Mouse (Mus musculus) adrenal gland, adult (tissue): ENCODE data around the gene Krt23.

Experiments
- DNase-seq, 2 experiments: peaks; one replicate each; pipeline ENCODE4 v3.0.0; 2022 to 2023; ENCODE audit warnings: low spot score in 1 of 2; ENCODE audit not compliant: inconsistent age in 2 of 2

Gene Krt23

GRCm38 (mm10) chr11:99492733-99493573 is at the start of gene Krt23:
TSS of gene Krt23 (minus strand) at chr11:99493137.
- no peak for DNase-seq

GRCm38 (mm10) chr11:99539721-99540120 is 46.8 kb upstream of the Krt23 start:
- DNase-seq, result peak; percentile 4 to 40

GRCm38 (mm10) chr11:99521288-99521860 is 28.4 kb upstream of the Krt23 start, which contains the start of gene Krt39:
TSS of gene Krt39 (minus strand) at chr11:99521338.
- no peak for DNase-seq

- DNase-seq, result no peak
Measured at GRCm38 (mm10) chr11:99514098-99514497, 21.2 kb upstream of the Krt23 start.

GRCm38 (mm10) chr11:99500095-99500805 is 7.3 kb upstream of the Krt23 start:
- no peak for DNase-seq

- DNase-seq, result no peak
Measured at GRCm38 (mm10) chr11:99496460-99496859, 3.5 kb upstream of the Krt23 start.

GRCm38 (mm10) chr11:99494741-99495140 is 1.8 kb upstream of the Krt23 start:
- DNase-seq, result peak; percentile 36 to 66

GRCm38 (mm10) chr11:99493574-99493850 is 575 bp upstream of the Krt23 start:
- DNase-seq, result no peak

- no peak for DNase-seq
Measured at GRCm38 (mm10) chr11:99491040-99491439, 1.9 kb downstream of the Krt23 start.

GRCm38 (mm10) chr11:99490624-99491023 is 2.3 kb downstream of the Krt23 start:
- no peak for DNase-seq

GRCm38 (mm10) chr11:99489233-99489632 is 3.7 kb downstream of the Krt23 start:
- DNase-seq, result no peak

GRCm38 (mm10) chr11:99474981-99475380 is 18.0 kb downstream of the Krt23 start:
- DNase-seq, result no peak

GRCm38 (mm10) chr11:99473433-99473832 is 19.5 kb downstream of the Krt23 start:
- DNase-seq, result no peak

- no peak for DNase-seq
Measured at GRCm38 (mm10) chr11:99472405-99472804, 20.5 kb downstream of the Krt23 start.

- no peak for DNase-seq
Measured at GRCm38 (mm10) chr11:99471946-99472345, 21.0 kb downstream of the Krt23 start.

- DNase-seq, result no peak
Measured at GRCm38 (mm10) chr11:99469228-99469627, 23.7 kb downstream of the Krt23 start.

GRCm38 (mm10) chr11:99468566-99468965 is 24.4 kb downstream of the Krt23 start:
- DNase-seq, result no peak

GRCm38 (mm10) chr11:99466316-99466715 is 26.6 kb downstream of the Krt23 start:
- DNase-seq, result peak in 1 of 2 experiments; percentile 20

GRCm38 (mm10) chr11:99464836-99465235 is 28.1 kb downstream of the Krt23 start:
- DNase-seq, result peak; percentile 73 to 94

GRCm38 (mm10) chr11:99463155-99463554 is 29.8 kb downstream of the Krt23 start:
- DNase-seq, result peak; percentile 48 to 85

- DNase-seq, result no peak
Measured at GRCm38 (mm10) chr11:99461736-99462135, 31.2 kb downstream of the Krt23 start.

- no peak for DNase-seq
Measured at GRCm38 (mm10) chr11:99458887-99459286, 34.0 kb downstream of the Krt23 start.
